Mouse (Mus musculus): ENCODE measurements around the gene Cfdp1. TPM values are rescaled to one million over a fixed set of nuclear protein-coding genes. Genes with fewer than 3 reads are reported as not detected.

Gene Cfdp1
- 101 and 111 TPM in 2 replicates for polyA plus RNA-seq (2012; rRNA removed)

GRCm38 (mm10) chr8:111853861-111854501 lies at the start of gene Cfdp1:
Cfdp1 (minus strand) TSS chr8:111854291.
- peak; percentile 96 to 97 for DNase-seq (ENCODE audit: extremely low spot score in 1 of 2, low spot score in 1 of 2)

GRCm38 (mm10) chr8:111902080-111902479 lies 48.0 kb upstream of the Cfdp1 start:
- no peak for DNase-seq (ENCODE audit: extremely low spot score in 1 of 2, low spot score in 1 of 2)

- DNase-seq (ENCODE audit: extremely low spot score in 1 of 2, low spot score in 1 of 2) = no peak
Observed at GRCm38 (mm10) chr8:111898586-111898985, 44.5 kb upstream of the Cfdp1 start.

- DNase-seq (ENCODE audit: extremely low spot score in 1 of 2, low spot score in 1 of 2) = no peak
Observed at GRCm38 (mm10) chr8:111894955-111895354, 40.9 kb upstream of the Cfdp1 start.

- DNase-seq (ENCODE audit: extremely low spot score in 1 of 2, low spot score in 1 of 2) = no peak
Observed at GRCm38 (mm10) chr8:111892615-111893014, 38.5 kb upstream of the Cfdp1 start.

GRCm38 (mm10) chr8:111891983-111892382 lies 37.9 kb upstream of the Cfdp1 start:
- no peak for DNase-seq (ENCODE audit: extremely low spot score in 1 of 2, low spot score in 1 of 2)

GRCm38 (mm10) chr8:111890911-111891303 lies 36.8 kb upstream of the Cfdp1 start:
- DNase-seq (ENCODE audit: extremely low spot score in 1 of 2, low spot score in 1 of 2) = no peak

- no peak for DNase-seq (ENCODE audit: extremely low spot score in 1 of 2, low spot score in 1 of 2)
Observed at GRCm38 (mm10) chr8:111889931-111890910, 36.1 kb upstream of the Cfdp1 start.

GRCm38 (mm10) chr8:111888091-111888650 lies 34.1 kb upstream of the Cfdp1 start:
- DNase-seq (ENCODE audit: extremely low spot score in 1 of 2, low spot score in 1 of 2) = no peak

- no peak for DNase-seq (ENCODE audit: extremely low spot score in 1 of 2, low spot score in 1 of 2)
Observed at GRCm38 (mm10) chr8:111887479-111887878, 33.4 kb upstream of the Cfdp1 start.

GRCm38 (mm10) chr8:111883615-111884014 lies 29.5 kb upstream of the Cfdp1 start:
- no peak for DNase-seq (ENCODE audit: extremely low spot score in 1 of 2, low spot score in 1 of 2)

GRCm38 (mm10) chr8:111881591-111881990 lies 27.5 kb upstream of the Cfdp1 start:
- peak in 1 of 2 experiments; percentile 60 for DNase-seq (ENCODE audit: extremely low spot score in 1 of 2, low spot score in 1 of 2)

- no peak for DNase-seq (ENCODE audit: extremely low spot score in 1 of 2, low spot score in 1 of 2)
Observed at GRCm38 (mm10) chr8:111877711-111878110, 23.6 kb upstream of the Cfdp1 start.

- peak; percentile 96 to 99 for DNase-seq (ENCODE audit: extremely low spot score in 1 of 2, low spot score in 1 of 2)
Observed at GRCm38 (mm10) chr8:111876355-111876948, 22.4 kb upstream of the Cfdp1 start, which contains the start of gene Tmem170. Tmem170 (minus strand) TSS chr8:111876750.

GRCm38 (mm10) chr8:111875758-111876157 lies 21.7 kb upstream of the Cfdp1 start:
- DNase-seq (ENCODE audit: extremely low spot score in 1 of 2, low spot score in 1 of 2) = no peak

- DNase-seq (ENCODE audit: extremely low spot score in 1 of 2, low spot score in 1 of 2) = no peak
Observed at GRCm38 (mm10) chr8:111871278-111871677, 17.2 kb upstream of the Cfdp1 start.

GRCm38 (mm10) chr8:111870379-111870778 lies 16.3 kb upstream of the Cfdp1 start:
- DNase-seq (ENCODE audit: extremely low spot score in 1 of 2, low spot score in 1 of 2) = no peak

- no peak for DNase-seq (ENCODE audit: extremely low spot score in 1 of 2, low spot score in 1 of 2)
Observed at GRCm38 (mm10) chr8:111868664-111869063, 14.6 kb upstream of the Cfdp1 start.

- no peak for DNase-seq (ENCODE audit: extremely low spot score in 1 of 2, low spot score in 1 of 2)
Observed at GRCm38 (mm10) chr8:111865857-111866256, 11.8 kb upstream of the Cfdp1 start.

GRCm38 (mm10) chr8:111865130-111865852 lies 11.2 kb upstream of the Cfdp1 start:
- DNase-seq (ENCODE audit: extremely low spot score in 1 of 2, low spot score in 1 of 2) = no peak

Measured in frontal cortex, adult 2 months (tissue).